Mouse (Mus musculus) limb, embryonic 14.5 days (tissue): ENCODE data around the gene Ceacam9. TPM values are rescaled to one million over a fixed set of nuclear protein-coding genes. Genes with fewer than 3 reads are reported as not detected.
"Not testable (repeated sequence)": the region's sequence is repeated elsewhere in the genome, so short reads cannot be mapped to it uniquely, and the experiment has no call there.

Source experiments
- ATAC-seq: fragments of 200-750 bp; cut with Nextera tagmentation; 2 replicates; pipeline ENCODE4 v1.8.0; 2017; ENCODE audit warnings: low read depth, moderate number of reproducible peaks, moderate TSS enrichment; ENCODE audit not compliant: low FRiP score
- DNase-seq: peaks from one replicate; pipeline ENCODE4 v3.0.0-alpha.2; 2015; ENCODE audit warnings: low spot score
- H3K27ac ChIP-seq: fragments of 300-500 bp; sonication (generic); replicated peaks from 2 replicates; pipeline ENCODE4 v1.5.1; 2014; ENCODE audit warnings: low read depth, mild to moderate bottlenecking, low read length, moderate library complexity, mixed read lengths
- H3K27me3 ChIP-seq: fragments of 300-500 bp; sonication (generic); 2 replicates; pipeline ENCODE4 v1.6.1; 2014; ENCODE audit warnings: low read length, mixed read lengths; ENCODE audit not compliant: control insufficient read depth, insufficient read depth
- H3K36me3 ChIP-seq: fragments of 300-500 bp; sonication (generic); 2 replicates; pipeline ENCODE4 v1.6.1; 2014; ENCODE audit warnings: mild to moderate bottlenecking, low read length, moderate library complexity, mixed read lengths; ENCODE audit not compliant: control insufficient read depth, insufficient read depth
- H3K4me1 ChIP-seq: fragments of 300-500 bp; sonication (generic); 2 replicates; pipeline ENCODE4 v1.6.1; 2014; ENCODE audit warnings: antibody characterized with exemption, low read length, mixed read lengths; ENCODE audit not compliant: control insufficient read depth, insufficient read depth
- H3K4me2 ChIP-seq: fragments of 300-500 bp; sonication (generic); replicated peaks from 2 replicates; pipeline ENCODE4 v1.6.1; 2014; ENCODE audit warnings: low read depth, mild to moderate bottlenecking, low read length, moderate library complexity; ENCODE audit not compliant: severe bottlenecking
- H3K4me3 ChIP-seq: fragments of 300-500 bp; sonication (generic); replicated peaks from 2 replicates; pipeline ENCODE4 v1.5.1; 2014; ENCODE audit warnings: low read length
- H3K9ac ChIP-seq: fragments of 300-500 bp; sonication (generic); 2 replicates; pipeline ENCODE4 v1.6.1; 2014; ENCODE audit warnings: mild to moderate bottlenecking, low read depth, low read length, moderate library complexity; ENCODE audit not compliant: severe bottlenecking
- H3K9me3 ChIP-seq: fragments of 300-500 bp; sonication (generic); 2 replicates; pipeline ENCODE4 v1.6.1; 2016; ENCODE audit warnings: low read length; ENCODE audit not compliant: control insufficient read depth
- POLR2A ChIP-seq: fragments of 200-500 bp; IDR thresholded peaks from 2 replicates; pipeline ENCODE4 v1.8.0; 2012; ENCODE audit warnings: inconsistent platforms, mild to moderate bottlenecking, moderate library complexity, borderline replicate concordance; ENCODE audit not compliant: insufficient read depth, insufficient read length; ENCODE audit errors: extremely low read depth
- WGBS: fragments of 180-500 bp; shearing (Covaris S2); extraction: QIAGEN DNeasy Blood & Tissue Kit; methylation state at CpG from one replicate; pipeline ENCODE4 v1.1.7; 2014; 5-methylcytosine and 5-hydroxymethylcytosine counted together
- polyA plus RNA-seq, 2 experiments: library from polyadenylated mRNA; depleted of rRNA in 1 of 2; stranded (reverse) in 1 of 2; unstranded in 1 of 2; fragments of >200 nt; fragmentation: Nextera tagmentation in 1 of 2; extraction: Ambion mirVana in 1 of 2; gene quantifications; 2 replicates each; pipeline versions ENCODE4 v1.2.1 to v1.2.3; 2012 to 2014

Gene Ceacam9
- polyA plus RNA-seq, 2 experiments: 0.04 TPM; not detected in 1

DNA sequence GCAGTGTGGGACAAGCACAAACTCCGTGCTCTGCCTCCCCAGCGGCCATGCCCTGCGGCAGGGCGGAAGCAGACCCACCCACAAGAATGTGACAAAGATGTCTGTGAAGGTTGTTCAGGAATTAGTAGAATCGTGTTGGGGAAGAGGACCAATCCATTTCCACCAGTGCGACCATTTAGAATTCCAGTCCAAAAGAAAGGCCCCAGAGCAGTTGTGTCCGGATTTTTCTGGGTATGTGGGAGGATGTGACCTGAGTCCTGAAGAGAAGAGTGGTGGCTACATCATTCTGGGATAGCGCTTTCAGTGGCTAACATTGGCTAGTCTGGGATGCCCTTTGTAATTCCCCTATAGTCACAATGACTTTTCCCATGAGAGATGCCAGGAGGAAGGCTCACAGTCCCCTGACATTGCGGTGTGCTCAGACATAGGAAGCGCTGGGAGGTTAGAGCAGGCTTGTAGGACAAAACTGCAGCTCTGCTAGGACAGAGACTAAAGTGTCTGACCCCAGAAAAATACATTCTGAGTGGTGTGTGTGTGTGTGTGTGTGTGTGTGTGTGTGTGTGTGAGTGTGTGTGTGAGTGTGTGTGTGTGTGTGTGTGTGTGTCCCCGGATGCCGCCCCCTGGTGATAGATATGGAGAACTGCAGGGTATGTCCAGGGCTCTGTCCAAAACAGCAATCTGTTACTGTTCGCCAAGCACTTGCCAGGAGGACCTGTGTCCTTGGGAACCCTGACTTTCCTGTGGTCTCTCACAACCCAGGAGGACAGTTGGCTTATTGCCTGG is 8.9 kb upstream of the Ceacam9 start:
- Histone ChIP-seq H3K9ac (no peak overlapping the region), H3K4me1 (no peaks in the 10 kb centered on the region), H3K4me2 (no peak overlapping the region), H3K36me3 (no peaks in the 10 kb centered on the region), H3K9me3 (no peaks in the 10 kb centered on the region), H3K4me3 (no peak overlapping the region), H3K27me3 (no peaks in the 10 kb centered on the region), H3K27ac (no peak overlapping the region)
- no peak for TF ChIP-seq POLR2A
- ATAC-seq (no peak), DNase-seq (no peak)
- WGBS: 68% methylated on average over 13 of the region's 13 CpGs

DNA sequence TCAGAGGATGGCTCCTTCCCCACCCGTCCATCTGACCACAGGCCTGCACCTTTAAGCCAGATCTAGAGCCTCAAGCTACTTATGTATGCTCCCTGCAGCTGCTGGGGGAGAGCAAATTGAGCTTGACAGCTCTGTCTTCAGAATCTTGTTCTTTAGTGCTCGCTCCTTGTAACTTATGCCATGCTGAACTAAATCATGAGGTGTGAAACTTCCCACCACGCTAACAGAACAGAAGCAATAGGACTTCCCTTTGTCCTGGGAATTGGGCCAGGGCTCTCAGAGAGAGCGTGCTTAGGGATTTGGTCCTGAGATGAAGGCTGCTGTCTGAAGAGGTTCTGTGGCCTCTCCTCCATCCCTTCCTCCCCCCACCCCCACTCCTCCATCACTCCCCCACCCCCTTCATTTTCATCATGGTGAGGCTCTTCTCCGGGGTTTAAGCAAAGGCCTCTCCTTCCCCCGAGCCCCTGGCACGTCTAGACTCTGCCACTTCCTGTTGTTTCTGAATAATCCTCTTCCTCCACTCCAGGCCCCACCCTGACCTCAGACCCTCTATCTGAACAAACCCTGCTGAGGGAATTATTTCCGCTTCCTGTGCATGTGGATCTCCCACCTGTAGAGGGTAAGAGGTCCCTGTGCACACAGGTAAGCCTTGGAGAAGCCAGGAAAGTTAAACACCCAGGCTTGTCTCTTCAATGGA is 5.1 kb upstream of the Ceacam9 start:
- 29% methylated on average over 8 of the region's 8 CpGs for WGBS
- not testable (repeated sequence) for DNase-seq, H3K9ac ChIP-seq, H3K36me3 ChIP-seq, H3K27me3 ChIP-seq, ATAC-seq, H3K27ac ChIP-seq, H3K4me1 ChIP-seq, H3K4me2 ChIP-seq, H3K4me3 ChIP-seq, H3K9me3 ChIP-seq

DNA sequence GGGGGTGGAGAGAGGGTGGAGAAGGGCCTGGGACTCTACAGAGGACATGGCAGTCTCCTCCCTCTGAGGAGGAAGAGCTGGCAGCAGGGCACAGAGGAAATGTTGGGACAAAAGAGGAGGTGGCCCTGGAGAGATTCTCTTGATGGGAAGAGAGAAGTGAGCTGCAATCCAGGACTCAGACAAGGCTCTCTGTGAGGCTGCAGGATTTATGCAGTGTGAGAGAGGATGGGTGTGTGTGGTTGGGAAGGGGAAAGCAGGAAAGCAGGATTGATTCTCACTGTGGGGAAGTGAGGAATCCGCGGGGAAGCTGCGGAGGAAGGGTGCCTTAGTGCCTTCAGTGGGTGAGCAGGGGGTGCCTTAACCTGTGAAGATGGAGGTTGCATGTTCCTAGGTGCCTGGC is 761 bp downstream of the Ceacam9 start:
- H3K27ac ChIP-seq, H3K36me3 ChIP-seq, H3K4me1 ChIP-seq, H3K4me3 ChIP-seq, H3K4me2 ChIP-seq, H3K9ac ChIP-seq, H3K9me3 ChIP-seq, DNase-seq, H3K27me3 ChIP-seq, ATAC-seq: not testable (repeated sequence)
- WGBS: 67% methylated on average over 2 of the region's 3 CpGs

DNA sequence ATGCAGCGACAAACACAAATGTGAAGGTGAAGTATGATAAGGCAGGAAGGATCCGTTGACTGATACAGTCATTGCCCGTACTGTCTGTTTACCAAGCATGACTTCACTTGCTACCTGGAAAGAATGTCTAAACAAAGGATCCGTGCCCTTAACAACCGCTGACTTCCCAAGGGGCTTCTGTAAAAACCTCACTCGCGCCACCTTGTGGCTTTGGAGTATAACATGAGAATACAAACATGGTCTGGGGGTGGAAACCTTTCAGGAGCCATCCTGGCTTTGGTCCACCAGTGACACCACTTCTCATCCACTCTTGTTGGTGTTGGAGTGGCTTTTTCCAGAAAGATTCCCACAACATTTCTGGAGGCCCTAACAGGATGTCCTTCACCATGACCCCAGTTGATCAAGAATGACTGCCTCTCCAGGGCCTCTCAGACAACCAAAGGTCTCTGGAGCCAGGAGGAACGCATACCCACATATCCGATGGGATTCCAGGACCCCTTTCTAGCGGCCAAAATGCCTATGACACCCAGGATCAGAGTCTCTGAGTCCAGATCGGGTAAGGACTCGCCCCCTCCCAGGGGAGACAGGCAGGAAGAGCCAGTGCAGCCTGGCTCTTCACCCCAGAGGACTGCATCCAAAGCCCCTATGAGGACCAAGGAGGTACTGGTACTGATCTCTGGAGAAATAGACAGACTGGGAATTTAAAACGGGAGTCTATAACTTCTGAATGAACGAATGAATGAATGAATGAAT is 7.0 kb downstream of the Ceacam9 start:
- Histone ChIP-seq H3K4me1 (no peaks in the 10 kb centered on the region), H3K27me3 (no peaks in the 10 kb centered on the region), H3K27ac (no peak overlapping the region), H3K9me3 (no peaks in the 10 kb centered on the region), H3K9ac (no peak overlapping the region), H3K36me3 (no peaks in the 10 kb centered on the region), H3K4me3 (no peak overlapping the region), H3K4me2 (peak overlapping the region; percentile 19; the same call in 1 of the 2 replicates)
- TF ChIP-seq POLR2A: no peak
- peak; percentile 72 for DNase-seq
- WGBS: 28% methylated on average over 14 of the region's 14 CpGs
- peak; percentile 68; the same call in 1 of the 2 replicates for ATAC-seq

DNA sequence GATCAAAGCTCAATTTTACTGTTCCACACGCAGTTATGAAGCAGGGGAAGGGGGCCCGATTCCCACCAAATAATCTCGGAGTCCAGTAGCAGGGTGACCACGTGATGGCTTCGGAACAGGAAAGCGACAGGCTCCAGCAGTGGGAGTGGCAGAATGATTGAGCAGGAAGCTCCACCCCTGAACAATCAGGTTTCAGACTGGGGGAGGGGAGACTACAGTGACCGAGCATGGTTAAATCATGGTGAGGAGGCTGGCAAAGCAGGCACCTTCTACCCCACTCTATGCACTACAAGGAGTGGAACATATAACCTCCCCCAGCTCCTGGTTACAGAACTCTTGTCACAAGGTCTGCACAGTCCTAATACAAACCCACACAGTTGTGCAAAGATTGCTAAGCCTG is 7.8 kb downstream of the Ceacam9 start:
- not testable (repeated sequence) for H3K9me3 ChIP-seq, H3K9ac ChIP-seq, H3K4me3 ChIP-seq, H3K4me1 ChIP-seq, H3K36me3 ChIP-seq, H3K27me3 ChIP-seq, H3K27ac ChIP-seq
- DNase-seq: peak; percentile 40
- 0% methylated on average over 7 of the region's 7 CpGs for WGBS
- ATAC-seq: 0 out of 2 replicates have a peak, but pooled peaks have one; percentile 45
- H3K4me2 ChIP-seq: peak overlapping the region; percentile 18; the same call in 1 of the 2 replicates
